Mouse (Mus musculus): ENCODE measurements around the gene Dcaf1.
A peak's percentile ranks its signal among the peaks of the same experiment; 100 is the strongest.

The Dcaf1 gene

GRCm38 (mm10) chr9:106879471-106879870 is 57.8 kb downstream of the Dcaf1 start:
- DNase-seq (ENCODE audit: low read depth, low spot score): no peak

GRCm38 (mm10) chr9:106881071-106881755 is 59.5 kb downstream of the Dcaf1 start:
- DNase-seq (ENCODE audit: low read depth, low spot score): no peak

GRCm38 (mm10) chr9:106882176-106882575 is 60.5 kb downstream of the Dcaf1 start:
- DNase-seq (ENCODE audit: low read depth, low spot score): no peak

- no peak for DNase-seq (ENCODE audit: low read depth, low spot score)
These were observed 61.4 kb downstream of the Dcaf1 start for GRCm38 (mm10) chr9:106883085-106883484.

- DNase-seq (ENCODE audit: low read depth, low spot score): no peak
These were observed 62.6 kb downstream of the Dcaf1 start for GRCm38 (mm10) chr9:106884306-106884705.

- peak; percentile 10 for DNase-seq (ENCODE audit: low read depth, low spot score)
These were observed 63.6 kb downstream of the Dcaf1 start for GRCm38 (mm10) chr9:106884996-106885900.

GRCm38 (mm10) chr9:106885901-106886731 is 64.4 kb downstream of the Dcaf1 start:
- DNase-seq (ENCODE audit: low read depth, low spot score): peak; percentile 44

GRCm38 (mm10) chr9:106886828-106887702 is 65.4 kb downstream of the Dcaf1 start, which contains the start of gene Rbm15b:
Gene Rbm15b (minus strand): TSS chr9:106887428.
- DNase-seq (ENCODE audit: low read depth, low spot score): peak; percentile 97

- DNase-seq (ENCODE audit: low read depth, low spot score): no peak
These were observed 66.7 kb downstream of the Dcaf1 start for GRCm38 (mm10) chr9:106888346-106888745.

GRCm38 (mm10) chr9:106889321-106889720 is 67.6 kb downstream of the Dcaf1 start:
- peak; percentile 30 for DNase-seq (ENCODE audit: low read depth, low spot score)

- DNase-seq (ENCODE audit: low read depth, low spot score): peak; percentile 12
These were observed 69.0 kb downstream of the Dcaf1 start for GRCm38 (mm10) chr9:106890496-106891240.

GRCm38 (mm10) chr9:106891341-106891741 is 69.7 kb downstream of the Dcaf1 start:
- DNase-seq (ENCODE audit: low read depth, low spot score): peak; percentile 46

GRCm38 (mm10) chr9:106891829-106892551 is 70.3 kb downstream of the Dcaf1 start, which contains the start of gene Manf:
Gene Manf (minus strand): TSS chr9:106891979.
- DNase-seq (ENCODE audit: low read depth, low spot score): peak; percentile 99

- no peak for DNase-seq (ENCODE audit: low read depth, low spot score)
These were observed 70.8 kb downstream of the Dcaf1 start for GRCm38 (mm10) chr9:106892552-106892875.

- DNase-seq (ENCODE audit: low read depth, low spot score): no peak
These were observed 71.7 kb downstream of the Dcaf1 start for GRCm38 (mm10) chr9:106893327-106893726.

- DNase-seq (ENCODE audit: low read depth, low spot score): peak; percentile 51
These were observed 77.2 kb downstream of the Dcaf1 start for GRCm38 (mm10) chr9:106898901-106899300.

- DNase-seq (ENCODE audit: low read depth, low spot score): no peak
These were observed 79.9 kb downstream of the Dcaf1 start for GRCm38 (mm10) chr9:106901596-106901995.

GRCm38 (mm10) chr9:106903099-106903790 is 81.6 kb downstream of the Dcaf1 start:
- no peak for DNase-seq (ENCODE audit: low read depth, low spot score)

GRCm38 (mm10) chr9:106903791-106904134 is 82.1 kb downstream of the Dcaf1 start:
- peak; percentile 80 for DNase-seq (ENCODE audit: low read depth, low spot score)

Measured in 3T3-L1 (cell line).